ENCODE assay signal across 7 mouse cellular contexts in genomic region chr2:59992488-59993189, GRCm38 (mm10).
DNase-seq lines count a peak whose midpoint lies in the region; ATAC-seq and TF ChIP-seq lines count a peak whose summit lies in the region.

No protein-coding gene starts in this region.

- H3K27ac ChIP-seq in kidney, postnatal 0 days, result peak overlapping the region; percentile 70
- H3K27ac ChIP-seq in embryonic facial prominence, embryonic 13.5 days, result peak overlapping the region; percentile 78
- peak overlapping the region; percentile 37; the same call in 1 of the 2 replicates for H3K27ac ChIP-seq in neural tube, embryonic 15.5 days (replicated peaks)

- no peak overlapping the region for H3K4me3 ChIP-seq in kidney, postnatal 0 days (replicated peaks; ENCODE audit: low read depth, low read length)
- H3K4me3 ChIP-seq in embryonic facial prominence, embryonic 13.5 days, result peak overlapping the region; percentile 16; the same call in 1 of the 2 replicates
- no peak overlapping the region for H3K4me3 ChIP-seq in lung, adult 2 months (replicated peaks; ENCODE audit: extremely low read depth, low read depth, low read length)
- no peak overlapping the region for H3K4me3 ChIP-seq in neural tube, embryonic 15.5 days (replicated peaks)

- H3K27me3 ChIP-seq in kidney, postnatal 0 days (ENCODE audit: insufficient read depth, low read length), result no peaks in the 10 kb centered on the region
- H3K27me3 ChIP-seq in embryonic facial prominence, embryonic 13.5 days, result no peaks in the 10 kb centered on the region
- no peaks in the 10 kb centered on the region for H3K27me3 ChIP-seq in neural tube, embryonic 15.5 days (replicated peaks)

- TF ChIP-seq POLR2A in lung, adult 2 months (IDR thresholded peaks at IDR 0.05; ENCODE audit: borderline replicate concordance, extremely low read depth, low read depth, low read length), result no peak

- H3K9ac ChIP-seq in kidney, postnatal 0 days (ENCODE audit: low read depth, low read length), result 0 out of 2 replicates have a peak overlapping the region, but pooled peaks have one; percentile 28
- H3K9ac ChIP-seq in embryonic facial prominence, embryonic 13.5 days, result peak overlapping the region; percentile 54
- no peak overlapping the region for H3K9ac ChIP-seq in neural tube, embryonic 15.5 days (replicated peaks)

- no peak for ATAC-seq in kidney, postnatal 0 days (replicated peaks; ENCODE audit: low FRiP score, low read depth)
- 0 out of 2 replicates have a peak, but pooled peaks have one; percentile 62 for ATAC-seq in embryonic facial prominence, embryonic 13.5 days (ENCODE audit: insufficient number of reproducible peaks, insufficient read depth, low FRiP score, low TSS enrichment, low read depth)
- ATAC-seq in neural tube, embryonic 15.5 days (ENCODE audit: low FRiP score), result no peak

- peak overlapping the region; percentile 30 for H3K4me2 ChIP-seq in kidney, postnatal 0 days (ENCODE audit: low read length)
- H3K4me2 ChIP-seq in embryonic facial prominence, embryonic 13.5 days, result peak overlapping the region; percentile 54
- no peak overlapping the region for H3K4me2 ChIP-seq in neural tube, embryonic 15.5 days

- no peak for TF ChIP-seq CTCF in kidney, postnatal 0 days (IDR thresholded peaks at IDR 0.05; ENCODE audit: low read depth)
- TF ChIP-seq CTCF in lung, adult 2 months (IDR thresholded peaks at IDR 0.05; ENCODE audit: insufficient read depth, low read length), result no peak

- H3K9me3 ChIP-seq in kidney, postnatal 0 days (replicated peaks; ENCODE audit: low read length), result no peaks in the 10 kb centered on the region
- no peaks in the 10 kb centered on the region for H3K9me3 ChIP-seq in embryonic facial prominence, embryonic 13.5 days
- H3K9me3 ChIP-seq in neural tube, embryonic 15.5 days (replicated peaks), result no peaks in the 10 kb centered on the region

- DNase-seq in kidney, postnatal 0 days (ENCODE audit: low spot score), result peak; percentile 70
- DNase-seq in kidney, adult 9 months, result no peak
- DNase-seq in lung, adult 2 months, result peak; percentile 23
- DNase-seq in left cerebral cortex, postnatal 25 days (ENCODE audit: low spot score in 2 of 2), result no peak
- DNase-seq in adrenal gland, adult 18-20 months (ENCODE audit: low spot score in 2 of 2), result no peak

- WGBS in kidney, postnatal 0 days, result 33% methylated on average over 10 of the region's 10 CpGs
- 22% methylated on average over 10 of the region's 10 CpGs for WGBS in embryonic facial prominence, embryonic 13.5 days
- WGBS in lung, adult 2 months, result 45% methylated on average over 10 of the region's 10 CpGs
- 55% methylated on average over 10 of the region's 10 CpGs for WGBS in neural tube, embryonic 15.5 days

- intact Hi-C loops in left cerebral cortex, postnatal 25 days (cut with DNase I), result no loop called here

- no peaks in the 10 kb centered on the region for H3K4me1 ChIP-seq in kidney, postnatal 0 days (replicated peaks; ENCODE audit: insufficient read depth, low read length)
- peaks cover 26% of the 10 kb centered on the region for H3K4me1 ChIP-seq in embryonic facial prominence, embryonic 13.5 days
- H3K4me1 ChIP-seq in lung, adult 2 months (ENCODE audit: control insufficient read depth, insufficient read depth, low read length), result peaks cover 10% of the 10 kb centered on the region; the same call in 1 of the 2 replicates
- peaks cover 8% of the 10 kb centered on the region for H3K4me1 ChIP-seq in neural tube, embryonic 15.5 days

- H3K36me3 ChIP-seq in kidney, postnatal 0 days (ENCODE audit: insufficient read depth, low read length), result no peaks in the 10 kb centered on the region
- H3K36me3 ChIP-seq in embryonic facial prominence, embryonic 13.5 days, result 0 out of 2 replicates have a peak, but pooled peaks cover 3% of the 10 kb centered on the region
- no peaks in the 10 kb centered on the region for H3K36me3 ChIP-seq in neural tube, embryonic 15.5 days

Comparison
In these comparisons a context has a peak if more than half of its experiments do, and no peak if none do; other contexts are left out.
1. DNase-seq: peak in kidney, postnatal 0 days (single experiment) and lung, adult 2 months (single experiment); none in kidney, adult 9 months (single experiment), left cerebral cortex, postnatal 25 days (0 of 2) and adrenal gland, adult 18-20 months (0 of 2).
2. Peak in every context shown above with its lines, with median percentiles within 50 percentile points of each other: H3K27ac ChIP-seq.